Mouse (Mus musculus) intestine, embryonic 15.5 days (tissue): ENCODE measurements around the gene Flt3l. TPM values are rescaled to one million over a fixed set of nuclear protein-coding genes. Genes with fewer than 3 reads are reported as not detected.

ENCODE experiments used
- ATAC-seq: fragments of 200-750 bp; cut with Nextera tagmentation; 2 replicates; pipeline ENCODE4 v1.8.0; 2017; ENCODE audit warnings: moderate TSS enrichment, moderate library complexity
- H3K27ac ChIP-seq: fragments of 300-500 bp; sonication (generic); 2 replicates; pipeline ENCODE4 v1.5.1; 2015; ENCODE audit warnings: mild to moderate bottlenecking, inconsistent platforms
- H3K27me3 ChIP-seq: fragments of 300-500 bp; sonication (generic); replicated peaks from 2 replicates; pipeline ENCODE4 v1.6.1; 2015; ENCODE audit warnings: inconsistent platforms
- H3K36me3 ChIP-seq: fragments of 300-500 bp; sonication (generic); 2 replicates; pipeline ENCODE4 v1.6.1; 2015; ENCODE audit warnings: inconsistent platforms
- H3K4me1 ChIP-seq: fragments of 300-500 bp; sonication (generic); replicated peaks from 2 replicates; pipeline ENCODE4 v1.6.1; 2015; ENCODE audit warnings: inconsistent platforms
- H3K4me2 ChIP-seq: fragments of 300-500 bp; sonication (generic); replicated peaks from 2 replicates; pipeline ENCODE4 v1.6.1; 2015; ENCODE audit warnings: mild to moderate bottlenecking, inconsistent platforms
- H3K4me3 ChIP-seq: fragments of 300-500 bp; sonication (generic); replicated peaks from 2 replicates; pipeline ENCODE4 v1.5.1; 2015; ENCODE audit warnings: inconsistent platforms
- H3K9ac ChIP-seq: fragments of 300-500 bp; sonication (generic); 2 replicates; pipeline ENCODE4 v1.6.1; 2015; ENCODE audit warnings: inconsistent platforms
- H3K9me3 ChIP-seq: fragments of 300-500 bp; sonication (generic); 2 replicates; pipeline ENCODE4 v1.6.1; 2016; ENCODE audit warnings: inconsistent platforms
- WGBS: fragments of 180-500 bp; shearing (Covaris S2); methylation state at CpG from one replicate; pipeline ENCODE4 v1.1.7; 2015; 5-methylcytosine and 5-hydroxymethylcytosine counted together
- microRNA counts: library from miRNA; unstranded; fragments of <30 nt; microRNA quantifications from one replicate; lab custom pipeline; 2016
- polyA plus RNA-seq: library from polyadenylated mRNA; unstranded; fragments of >200 nt; fragmentation: Nextera tagmentation; extraction: Ambion mirVana; gene quantifications from 2 replicates; pipeline ENCODE4 v1.2.1, GENCODE M21; 2015

Gene Flt3l
- polyA plus RNA-seq, 1 experiment from 2014 or later: 1.8 TPM

DNA sequence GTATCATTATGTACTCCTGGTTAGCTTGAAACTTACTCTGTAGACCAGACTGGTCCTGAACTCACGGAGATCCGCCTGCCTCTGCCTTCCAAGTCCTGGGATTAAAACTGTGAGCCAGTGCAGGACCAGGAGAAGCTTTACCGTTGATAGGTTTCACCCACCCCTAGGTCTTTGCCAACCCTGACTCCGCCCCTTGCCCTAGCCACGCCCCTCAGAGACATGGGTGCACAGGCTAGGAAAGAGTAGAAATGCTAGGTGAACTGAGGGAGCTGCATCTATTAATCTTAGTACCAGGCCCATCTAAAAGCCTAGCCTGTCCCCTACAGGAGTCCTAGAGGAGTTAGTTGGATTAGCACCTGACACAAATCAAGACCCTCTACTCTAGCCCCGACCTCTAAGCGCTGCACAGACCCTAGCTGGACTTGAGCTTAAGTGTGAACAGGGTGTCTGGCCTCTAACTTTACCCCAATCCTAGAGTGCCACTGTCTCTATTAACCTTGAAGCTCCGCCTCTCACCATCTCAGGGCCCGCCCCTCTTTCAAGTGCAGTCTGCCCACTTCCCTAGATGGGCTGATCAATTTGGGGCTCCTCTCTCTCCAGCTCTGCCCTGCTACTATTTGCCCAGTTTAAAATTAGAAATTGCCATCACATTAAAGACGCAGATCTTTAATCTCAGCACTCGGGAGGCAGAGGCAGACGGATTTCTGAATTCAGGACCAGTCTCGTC lies 45.8 kb downstream of the Flt3l start:
- Histone ChIP-seq H3K27me3 (no peaks in the 10 kb centered on the region), H3K9ac (no peak overlapping the region; the same call in 1 of the 2 replicates), H3K27ac (0 out of 2 replicates have a peak overlapping the region, but pooled peaks have one; percentile 82), H3K4me1 (peaks cover 17% of the 10 kb centered on the region), H3K4me2 (peak overlapping the region; percentile 61), H3K36me3 (peaks cover 22% of the 10 kb centered on the region), H3K4me3 (peak overlapping the region; percentile 50), H3K9me3 (no peaks in the 10 kb centered on the region)
- ATAC-seq: no peak
- 78% methylated on average over 13 of the region's 13 CpGs for WGBS

DNA sequence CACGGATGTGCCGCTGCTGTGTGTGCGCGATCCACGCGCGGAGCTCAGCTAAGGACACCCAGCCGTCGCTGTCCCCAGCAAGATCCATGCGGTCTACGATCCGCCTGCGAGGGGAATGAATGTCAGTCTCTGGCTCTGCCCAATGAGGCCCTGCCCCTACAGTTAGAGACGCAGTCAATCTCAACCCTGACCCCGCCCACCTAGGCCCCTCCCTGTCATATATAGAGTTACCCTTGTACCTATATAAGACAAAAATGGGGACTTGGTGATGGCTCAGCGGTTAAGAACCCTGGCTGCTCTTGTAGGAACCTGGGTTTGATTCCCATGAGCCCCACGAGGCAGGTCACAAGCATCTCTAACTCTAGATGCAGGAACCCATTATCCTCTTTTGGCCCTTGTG lies 47.6 kb downstream of the Flt3l start:
- peaks cover 13% of the 10 kb centered on the region for H3K4me1 ChIP-seq
- WGBS: 92% methylated on average over 17 of the region's 17 CpGs
- H3K36me3 ChIP-seq: peaks cover 24% of the 10 kb centered on the region
- no peaks in the 10 kb centered on the region for H3K9me3 ChIP-seq
- H3K4me3 ChIP-seq: no peak overlapping the region
- no peak for ATAC-seq
- no peak overlapping the region for H3K4me2 ChIP-seq
- H3K27me3 ChIP-seq: no peaks in the 10 kb centered on the region
- no peak overlapping the region for H3K27ac ChIP-seq
- H3K9ac ChIP-seq: no peak overlapping the region

DNA sequence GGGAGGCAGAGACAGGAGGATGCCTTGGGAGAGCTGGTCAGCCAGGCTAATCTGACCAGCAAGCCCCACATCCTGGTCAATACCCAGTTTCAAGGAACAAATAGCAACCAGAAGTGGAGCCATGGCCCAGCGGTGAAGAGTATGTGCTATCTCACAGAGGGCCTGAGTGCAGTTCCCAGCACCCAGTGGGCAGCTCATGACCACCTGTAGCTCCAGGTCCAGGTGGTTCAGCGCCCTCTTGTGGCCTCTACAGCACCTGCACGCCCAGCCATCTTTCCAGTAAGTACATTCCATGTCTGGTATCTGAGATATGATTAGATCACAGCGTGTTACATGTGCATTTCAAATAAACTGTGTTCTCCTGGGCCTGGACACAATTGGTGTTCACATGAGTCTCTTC lies 50.1 kb downstream of the Flt3l start:
- WGBS: 75% methylated on average over 4 of the region's 4 CpGs
- H3K4me1 ChIP-seq: peaks cover 13% of the 10 kb centered on the region
- H3K4me3 ChIP-seq: no peak overlapping the region
- no peak overlapping the region for H3K9ac ChIP-seq
- peaks cover 30% of the 10 kb centered on the region for H3K36me3 ChIP-seq
- H3K9me3 ChIP-seq: no peaks in the 10 kb centered on the region
- ATAC-seq: no peak
- H3K27ac ChIP-seq: no peak overlapping the region
- no peak overlapping the region for H3K4me2 ChIP-seq
- H3K27me3 ChIP-seq: no peaks in the 10 kb centered on the region

DNA sequence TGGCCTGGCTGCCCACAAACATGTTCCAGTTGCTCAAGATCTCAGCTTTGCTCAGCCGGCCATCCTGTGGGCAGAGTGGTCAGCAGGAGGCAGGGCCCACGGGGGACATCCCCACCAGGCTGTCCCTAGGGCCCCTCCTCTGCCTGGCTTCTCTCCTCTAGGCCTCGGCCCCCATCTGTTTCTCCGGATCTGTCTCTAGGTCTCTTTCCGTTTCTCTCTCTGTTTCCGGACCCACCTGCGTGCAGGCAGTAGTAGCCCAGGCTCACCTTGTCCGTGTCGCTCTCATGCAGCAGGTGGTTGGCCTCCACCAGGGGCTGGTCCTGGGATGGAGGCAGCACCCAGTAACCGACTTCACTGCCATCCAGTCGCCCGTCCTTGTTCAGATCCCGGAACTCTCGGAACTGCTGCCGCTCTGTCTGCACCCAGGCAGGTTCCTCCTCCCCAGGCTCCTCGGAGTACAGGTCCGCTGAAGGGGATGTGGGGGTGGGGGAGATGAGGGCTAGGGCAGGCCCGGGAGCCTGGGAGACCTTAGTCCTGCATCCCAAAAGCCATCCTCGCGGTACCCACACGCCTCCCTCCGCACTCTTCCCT lies 52.8 kb downstream of the Flt3l start:
- Histone ChIP-seq H3K9ac (no peak overlapping the region), H3K27ac (0 out of 2 replicates have a peak overlapping the region, but pooled peaks have one; percentile 28), H3K9me3 (no peaks in the 10 kb centered on the region), H3K27me3 (no peaks in the 10 kb centered on the region), H3K4me1 (peaks cover 8% of the 10 kb centered on the region; the same call in 1 of the 2 replicates), H3K4me2 (0 out of 2 replicates have a peak overlapping the region, but pooled peaks have one; percentile 2), H3K4me3 (no peak overlapping the region), H3K36me3 (peaks cover 28% of the 10 kb centered on the region)
- WGBS: 82% methylated on average over 22 of the region's 22 CpGs
- ATAC-seq: no peak

DNA sequence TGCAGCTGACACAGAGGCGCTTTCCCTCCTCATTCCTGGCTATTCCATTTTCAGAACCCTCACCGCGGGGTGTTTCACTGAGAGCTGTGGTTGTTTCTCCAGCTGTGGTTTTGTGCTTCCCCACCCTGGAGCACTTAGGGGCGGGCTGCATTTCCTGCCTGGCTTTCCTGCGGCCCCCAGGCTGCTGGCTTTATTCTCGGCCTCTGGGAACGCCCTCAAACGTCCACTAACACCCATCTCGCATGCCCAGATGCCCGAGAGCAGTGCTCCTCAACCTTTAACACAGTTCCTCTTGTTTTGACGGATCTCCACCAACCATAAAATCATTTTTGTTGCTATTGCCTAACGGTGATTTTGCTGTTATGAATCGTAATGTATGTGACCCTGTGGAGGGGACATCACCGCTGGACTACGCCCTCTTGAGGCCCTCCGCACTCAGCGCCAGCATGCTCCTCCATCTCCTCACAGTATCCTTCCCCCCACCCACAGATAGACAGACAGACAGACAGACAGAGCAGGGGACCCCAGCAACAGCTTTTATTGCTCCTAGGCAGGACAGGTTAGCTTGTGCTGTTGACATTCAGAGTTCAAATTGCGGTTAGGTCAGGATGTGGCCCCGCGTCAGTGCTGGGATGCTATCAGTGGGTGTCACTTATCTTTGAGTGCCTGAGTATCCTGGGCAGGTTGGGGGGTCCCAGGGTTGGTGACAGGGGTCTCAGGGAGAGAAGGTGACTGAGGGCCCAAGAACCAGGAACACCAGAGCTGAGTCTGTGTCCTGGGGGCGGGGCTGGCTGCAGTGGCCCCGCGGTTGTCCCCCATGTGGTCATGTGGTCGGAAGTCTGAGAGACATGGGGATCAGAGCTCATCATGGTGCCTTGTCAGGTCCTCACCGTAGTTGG lies 53.6 kb downstream of the Flt3l start:
- peak overlapping the region; percentile 36 for H3K4me2 ChIP-seq
- no peaks in the 10 kb centered on the region for H3K9me3 ChIP-seq
- peak; percentile 27; the same call in 1 of the 2 replicates for ATAC-seq
- peak overlapping the region; percentile 27; the same call in 1 of the 2 replicates for H3K27ac ChIP-seq
- no peak overlapping the region for H3K4me3 ChIP-seq
- no peaks in the 10 kb centered on the region for H3K27me3 ChIP-seq
- peaks cover 26% of the 10 kb centered on the region for H3K36me3 ChIP-seq
- peaks cover 8% of the 10 kb centered on the region; the same call in 1 of the 2 replicates for H3K4me1 ChIP-seq
- no peak overlapping the region for H3K9ac ChIP-seq
- 60% methylated on average over 25 of the region's 25 CpGs for WGBS

DNA sequence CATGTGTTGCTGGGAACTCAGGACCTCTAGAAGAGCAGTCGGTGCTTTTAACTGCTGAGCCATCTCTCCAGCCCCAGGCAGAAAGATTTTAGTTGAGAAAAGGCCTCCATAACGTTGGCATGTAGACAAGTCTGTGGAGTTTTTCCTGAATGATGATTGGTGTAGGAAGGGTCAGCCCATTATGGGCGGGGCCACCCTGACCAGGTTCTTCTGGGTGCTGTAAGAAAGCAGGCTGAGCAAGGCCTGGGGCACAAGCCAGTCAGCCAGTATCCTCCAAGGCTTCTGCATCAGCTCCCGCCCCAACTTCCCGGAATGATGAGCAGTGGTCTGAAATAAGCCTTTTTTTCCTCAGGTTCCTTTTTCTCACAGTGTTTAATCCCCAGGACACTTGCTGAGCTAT lies 55.2 kb downstream of the Flt3l start:
- Histone ChIP-seq H3K27ac (no peak overlapping the region), H3K4me1 (peaks cover 8% of the 10 kb centered on the region; the same call in 1 of the 2 replicates), H3K27me3 (no peaks in the 10 kb centered on the region), H3K9me3 (no peaks in the 10 kb centered on the region), H3K4me2 (no peak overlapping the region), H3K36me3 (peaks cover 22% of the 10 kb centered on the region), H3K9ac (no peak overlapping the region), H3K4me3 (no peak overlapping the region)
- WGBS: 58% methylated on average over 5 of the region's 5 CpGs
- ATAC-seq: no peak

DNA sequence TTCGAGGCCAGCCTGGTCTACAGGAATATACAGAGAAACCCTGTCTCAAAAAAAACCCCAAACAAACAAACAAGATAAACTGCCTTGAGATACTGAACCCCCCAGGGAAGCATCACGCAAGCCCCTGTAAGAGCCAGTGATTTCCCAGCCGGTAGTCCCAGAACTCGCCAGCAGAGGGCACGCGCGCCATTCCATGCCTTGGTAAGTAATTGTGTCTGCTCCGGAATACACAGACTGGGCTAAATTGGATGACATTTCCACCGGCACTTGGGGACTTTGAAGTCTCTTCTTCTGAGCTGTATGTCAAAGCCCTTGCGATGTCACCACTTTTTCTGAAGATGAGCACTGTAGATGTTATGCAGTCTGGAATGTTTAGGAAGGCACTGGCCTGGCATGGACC lies 56.4 kb downstream of the Flt3l start:
- H3K9me3 ChIP-seq: no peaks in the 10 kb centered on the region
- under 1% methylated on average over 10 of the region's 10 CpGs for WGBS
- H3K4me3 ChIP-seq: no peak overlapping the region
- peaks cover 27% of the 10 kb centered on the region for H3K36me3 ChIP-seq
- peaks cover 8% of the 10 kb centered on the region; the same call in 1 of the 2 replicates for H3K4me1 ChIP-seq
- H3K27me3 ChIP-seq: no peaks in the 10 kb centered on the region
- H3K27ac ChIP-seq: no peak overlapping the region
- H3K9ac ChIP-seq: no peak overlapping the region
- no peak for ATAC-seq
- H3K4me2 ChIP-seq: no peak overlapping the region

MicroRNA genes within 50 kb of the gene (microRNA counts, 519-probe panel; counts per million panel counts)
- microRNA mmu-miR-150 (lab: Ali Mortazavi, UCI): 2,651 counts per million, percentile 69 among the panel's probes with 10 or more counts

Other genes with a start within 250 kb of the Flt3l start
- 88.2 and 91.8 TPM in 2 replicates for gene Med25, start 243.7 kb downstream of the Flt3l start, polyA plus RNA-seq
- gene Fuz, start 240.4 kb downstream of the Flt3l start, polyA plus RNA-seq: 17.0 and 18.8 TPM in 2 replicates
- 60.1 and 65.0 TPM in 2 replicates for gene Ap2a1, start 206.9 kb downstream of the Flt3l start, polyA plus RNA-seq
- gene Tsks, start 193.2 kb downstream of the Flt3l start, polyA plus RNA-seq: 0.14 TPM in 1 of 2 replicates, not detected in the other
- 16.1 and 16.5 TPM in 2 replicates for gene Cpt1c, start 161.6 kb downstream of the Flt3l start, polyA plus RNA-seq
- 449 and 456 TPM in 2 replicates for gene Prmt1, start 149.9 kb downstream of the Flt3l start, polyA plus RNA-seq
- gene Irf3, start 138.8 kb downstream of the Flt3l start, polyA plus RNA-seq: 89.9 and 99.6 TPM in 2 replicates
- gene Bcl2l12, start 137.7 kb downstream of the Flt3l start, polyA plus RNA-seq: 37.3 and 43.6 TPM in 2 replicates
- 32.0 and 33.6 TPM in 2 replicates for gene Scaf1, start 120.1 kb downstream of the Flt3l start, polyA plus RNA-seq
- 57.6 and 61.0 TPM in 2 replicates for gene Rras, start 118.5 kb downstream of the Flt3l start, polyA plus RNA-seq
- 7.1 and 8.7 TPM in 2 replicates for gene Prr12, start 83.6 kb downstream of the Flt3l start, polyA plus RNA-seq
- gene Nosip, start 74.0 kb downstream of the Flt3l start, polyA plus RNA-seq: 49.5 and 50.5 TPM in 2 replicates
- 29.2 and 29.5 TPM in 2 replicates for gene Prrg2, start 73.8 kb downstream of the Flt3l start, polyA plus RNA-seq
- gene Rcn3, start 44.2 kb downstream of the Flt3l start, polyA plus RNA-seq: 265 and 267 TPM in 2 replicates
- gene Fcgrt, start 32.6 kb downstream of the Flt3l start, polyA plus RNA-seq: 153 and 168 TPM in 2 replicates
- 1,711 TPM in 2 replicates for gene Rps11, start 12.0 kb downstream of the Flt3l start, polyA plus RNA-seq
- 1,301 and 1,445 TPM in 2 replicates for gene Rpl13a, start 7.7 kb downstream of the Flt3l start, polyA plus RNA-seq
- gene Gm45713, start 201 bp downstream of the Flt3l start, polyA plus RNA-seq: 0.24 and 0.28 TPM in 2 replicates
- 94.1 and 98.9 TPM in 2 replicates for gene Pih1d1, start 17.9 kb upstream of the Flt3l start, polyA plus RNA-seq
- 79.0 and 87.3 TPM in 2 replicates for gene Aldh16a1, start 18.2 kb upstream of the Flt3l start, polyA plus RNA-seq
- 0.13 and 0.15 TPM in 2 replicates for gene Slc17a7, start 27.5 kb upstream of the Flt3l start, polyA plus RNA-seq
- not detected in 2 replicates for gene Gfy, start 43.1 kb upstream of the Flt3l start, polyA plus RNA-seq
- gene Pth2, start 44.6 kb upstream of the Flt3l start, polyA plus RNA-seq: not detected in 2 replicates
- gene Ccdc155, start 68.5 kb upstream of the Flt3l start, polyA plus RNA-seq: 0.61 and 0.69 TPM in 2 replicates
- 1.0 and 1.1 TPM in 2 replicates for gene Dkkl1, start 75.7 kb upstream of the Flt3l start, polyA plus RNA-seq
- gene Tead2, start 79.3 kb upstream of the Flt3l start, polyA plus RNA-seq: 93.2 and 97.0 TPM in 2 replicates
- gene Cd37, start 102.7 kb upstream of the Flt3l start, polyA plus RNA-seq: 3.5 and 3.6 TPM in 2 replicates
- gene Slc6a16, start 104.7 kb upstream of the Flt3l start, polyA plus RNA-seq: not detected in 2 replicates
- not detected in 2 replicates for gene Slc6a21, start 141.1 kb upstream of the Flt3l start, polyA plus RNA-seq
- gene Trpm4, start 197.3 kb upstream of the Flt3l start, polyA plus RNA-seq: 20.4 and 29.1 TPM in 2 replicates
- 0.97 and 1.2 TPM in 2 replicates for gene Hrc, start 198.9 kb upstream of the Flt3l start, polyA plus RNA-seq
- 5.6 and 6.9 TPM in 2 replicates for gene Ppfia3, start 230.6 kb upstream of the Flt3l start, polyA plus RNA-seq
- gene Lin7b, start 234.2 kb upstream of the Flt3l start, polyA plus RNA-seq: 1.9 and 2.4 TPM in 2 replicates